Comparison of ENCODE assay signal across 28 mouse cellular contexts in genomic region chr6:136996336-136996735, GRCm38 (mm10). TPM values are rescaled to one million over a fixed set of nuclear protein-coding genes. Genes with fewer than 3 reads are reported as not detected.
DNase-seq lines count a peak whose midpoint lies in the region; ATAC-seq and TF ChIP-seq lines count a peak whose summit lies in the region.
"Had no signal": no experiment of that assay in that cellular context is flagged by ENCODE, and none has a peak within 500 bp of the region (broad histone marks: within the 10 kb centered on the region; RNA-seq: fewer than 3 reads in every experiment).

No protein-coding gene starts in this region.

- H3K27ac ChIP-seq in forebrain, embryonic 14.5 days (ENCODE audit: low read depth, low read length), result 0 out of 2 replicates have a peak overlapping the region, but pooled peaks have one; percentile 27
- H3K27ac ChIP-seq in forebrain, embryonic 16.5 days (ENCODE audit: low read length), result no peak overlapping the region
- no peak overlapping the region; the same call in 1 of the 2 replicates for H3K27ac ChIP-seq in kidney, postnatal 0 days
- H3K27ac ChIP-seq in layer of hippocampus, adult 2 months, result 0 out of 2 replicates have a peak overlapping the region, but pooled peaks have one; percentile 6
- peak overlapping the region; percentile 76 for H3K27ac ChIP-seq in olfactory bulb, adult 2 months (ENCODE audit: insufficient read depth, low read depth, low read length)
- H3K27ac ChIP-seq in midbrain, embryonic 14.5 days (replicated peaks; ENCODE audit: low read depth, low read length), result no peak overlapping the region
- H3K27ac ChIP-seq: embryonic facial prominence, embryonic 10.5 days; embryonic facial prominence, embryonic 13.5 days; forebrain, embryonic 12.5 days; gastrocnemius, adult 2 months; hindbrain, embryonic 10.5 days; hindbrain, embryonic 13.5 days had no signal

- WGBS in forebrain, embryonic 14.5 days, result 28% methylated on average over 5 of the region's 5 CpGs
- 18% methylated on average over 5 of the region's 5 CpGs for WGBS in forebrain, embryonic 16.5 days
- 46% methylated on average over 5 of the region's 5 CpGs for WGBS in kidney, postnatal 0 days
- 31% methylated on average over 5 of the region's 5 CpGs for WGBS in olfactory bulb, adult 2 months
- WGBS in midbrain, embryonic 14.5 days, result 72% methylated on average over 5 of the region's 5 CpGs

- DNase-seq in forebrain, embryonic 14.5 days (ENCODE audit: low spot score), result no peak
- DNase-seq in kidney, postnatal 0 days (ENCODE audit: low spot score), result peak; percentile 84
- no peak for DNase-seq in kidney, adult 8-10 months
- peak in 1 of 2 experiments; percentile 5 for DNase-seq in layer of hippocampus, adult 2 months (ENCODE audit: low spot score in 2 of 2)
- DNase-seq in layer of hippocampus, adult 9-10 months (ENCODE audit: low spot score), result no peak
- no peak for DNase-seq in midbrain, embryonic 14.5 days
- DNase-seq: adrenal gland, adult 8-10 months; adrenal gland, postnatal 25 days; cerebellum, adult 11-12 months; cerebellum, adult 8-10 months; cerebellum, postnatal 10 days; cerebellum, postnatal 36 days; embryo, embryonic 11 days; forebrain, postnatal 0 days; gastrocnemius, adult 2 months; gastrocnemius, postnatal 14 days; heart, adult 11 months; heart, postnatal 36 days had no signal

- TF ChIP-seq POLR2A in olfactory bulb, adult 2 months (IDR thresholded peaks at IDR 0.05; ENCODE audit: insufficient read depth, low read depth, low read length), result no peak

- H3K36me3 ChIP-seq in forebrain, embryonic 14.5 days (ENCODE audit: control insufficient read depth, insufficient read depth, low read length), result no peaks in the 10 kb centered on the region
- H3K36me3 ChIP-seq in forebrain, embryonic 16.5 days (ENCODE audit: control insufficient read depth, insufficient read depth), result no peaks in the 10 kb centered on the region
- H3K36me3 ChIP-seq in kidney, postnatal 0 days (ENCODE audit: insufficient read depth, low read length), result no peaks in the 10 kb centered on the region
- no peaks in the 10 kb centered on the region for H3K36me3 ChIP-seq in midbrain, embryonic 14.5 days (ENCODE audit: control insufficient read depth, insufficient read depth, low read length)
- H3K36me3 ChIP-seq: embryonic facial prominence, embryonic 10.5 days; embryonic facial prominence, embryonic 13.5 days; forebrain, embryonic 12.5 days; hindbrain, embryonic 10.5 days; hindbrain, embryonic 13.5 days had no signal

- H3K27me3 ChIP-seq in forebrain, embryonic 14.5 days (replicated peaks; ENCODE audit: control insufficient read depth, insufficient read depth, low read length), result no peaks in the 10 kb centered on the region
- no peaks in the 10 kb centered on the region for H3K27me3 ChIP-seq in forebrain, embryonic 16.5 days (replicated peaks; ENCODE audit: control insufficient read depth, insufficient read depth, low read length)
- H3K27me3 ChIP-seq in kidney, postnatal 0 days (ENCODE audit: insufficient read depth, low read length), result no peaks in the 10 kb centered on the region
- no peaks in the 10 kb centered on the region for H3K27me3 ChIP-seq in midbrain, embryonic 14.5 days (ENCODE audit: control insufficient read depth, insufficient read depth, low read length)
- H3K27me3 ChIP-seq: embryonic facial prominence, embryonic 13.5 days; forebrain, embryonic 12.5 days; hindbrain, embryonic 13.5 days had no signal

- H3K4me1 ChIP-seq in forebrain, embryonic 14.5 days (ENCODE audit: control insufficient read depth, insufficient read depth, low read length), result no peaks in the 10 kb centered on the region
- H3K4me1 ChIP-seq in forebrain, embryonic 16.5 days (replicated peaks; ENCODE audit: control insufficient read depth, insufficient read depth, low read length), result 0 out of 2 replicates have a peak, but pooled peaks cover 4% of the 10 kb centered on the region
- peaks cover 3% of the 10 kb centered on the region; the same call in 1 of the 2 replicates for H3K4me1 ChIP-seq in kidney, postnatal 0 days (replicated peaks; ENCODE audit: insufficient read depth, low read length)
- peaks cover 29% of the 10 kb centered on the region for H3K4me1 ChIP-seq in olfactory bulb, adult 2 months (ENCODE audit: control insufficient read depth, insufficient read depth, low read length)
- no peaks in the 10 kb centered on the region for H3K4me1 ChIP-seq in midbrain, embryonic 14.5 days (ENCODE audit: control insufficient read depth, insufficient read depth, low read length)
- H3K4me1 ChIP-seq: embryonic facial prominence, embryonic 10.5 days; forebrain, embryonic 12.5 days; hindbrain, embryonic 10.5 days; hindbrain, embryonic 13.5 days had no signal

- no peaks in the 10 kb centered on the region for H3K9me3 ChIP-seq in forebrain, embryonic 14.5 days (replicated peaks; ENCODE audit: control insufficient read depth, low read length)
- H3K9me3 ChIP-seq in forebrain, embryonic 16.5 days (ENCODE audit: control insufficient read depth, low read length), result no peaks in the 10 kb centered on the region
- H3K9me3 ChIP-seq in kidney, postnatal 0 days (replicated peaks; ENCODE audit: low read length), result no peaks in the 10 kb centered on the region
- H3K9me3 ChIP-seq in midbrain, embryonic 14.5 days (ENCODE audit: control insufficient read depth, low read length), result no peaks in the 10 kb centered on the region
- H3K9me3 ChIP-seq: embryonic facial prominence, embryonic 10.5 days; embryonic facial prominence, embryonic 13.5 days; forebrain, embryonic 12.5 days; hindbrain, embryonic 10.5 days; hindbrain, embryonic 13.5 days had no signal

- no peak overlapping the region for H3K4me2 ChIP-seq in forebrain, embryonic 14.5 days (ENCODE audit: low read length)
- no peak overlapping the region for H3K4me2 ChIP-seq in forebrain, embryonic 16.5 days (ENCODE audit: low read length)
- no peak overlapping the region for H3K4me2 ChIP-seq in kidney, postnatal 0 days (ENCODE audit: low read length)
- H3K4me2 ChIP-seq in midbrain, embryonic 14.5 days (ENCODE audit: low read length), result no peak overlapping the region
- H3K4me2 ChIP-seq: embryonic facial prominence, embryonic 13.5 days; forebrain, embryonic 12.5 days; heart, embryonic 11.5 days; hindbrain, embryonic 13.5 days had no signal

- no peak overlapping the region for H3K9ac ChIP-seq in forebrain, embryonic 14.5 days (ENCODE audit: low read length)
- no peak overlapping the region for H3K9ac ChIP-seq in forebrain, embryonic 16.5 days (replicated peaks; ENCODE audit: low read depth, low read length)
- no peak overlapping the region for H3K9ac ChIP-seq in kidney, postnatal 0 days (ENCODE audit: low read depth, low read length)
- H3K9ac ChIP-seq in midbrain, embryonic 14.5 days (replicated peaks; ENCODE audit: low read length), result no peak overlapping the region
- H3K9ac ChIP-seq: embryonic facial prominence, embryonic 13.5 days; forebrain, embryonic 12.5 days; forebrain, postnatal 0 days; hindbrain, embryonic 13.5 days had no signal

- H3K4me3 ChIP-seq in forebrain, embryonic 14.5 days (ENCODE audit: low read depth, low read length), result no peak overlapping the region
- no peak overlapping the region for H3K4me3 ChIP-seq in forebrain, embryonic 16.5 days (replicated peaks; ENCODE audit: low read length)
- H3K4me3 ChIP-seq in kidney, postnatal 0 days (replicated peaks; ENCODE audit: low read depth, low read length), result no peak overlapping the region
- H3K4me3 ChIP-seq in layer of hippocampus, adult 2 months, result no peak overlapping the region
- no peak overlapping the region for H3K4me3 ChIP-seq in olfactory bulb, adult 2 months (ENCODE audit: insufficient read depth, low read depth, low read length)
- no peak overlapping the region for H3K4me3 ChIP-seq in midbrain, embryonic 14.5 days (replicated peaks; ENCODE audit: low read depth, low read length)
- H3K4me3 ChIP-seq: embryonic facial prominence, embryonic 10.5 days; embryonic facial prominence, embryonic 13.5 days; erythroblast, embryonic 14.5 days; forebrain, embryonic 12.5 days; gastrocnemius, adult 2 months; hindbrain, embryonic 10.5 days; hindbrain, embryonic 13.5 days had no signal

- no peak for TF ChIP-seq CTCF in kidney, postnatal 0 days (IDR thresholded peaks at IDR 0.05; ENCODE audit: low read depth)
- TF ChIP-seq CTCF in layer of hippocampus, adult 2 months (conservative IDR thresholded peaks at IDR 0.05), result no peak
- no peak for TF ChIP-seq CTCF in olfactory bulb, adult 2 months (IDR thresholded peaks at IDR 0.05; ENCODE audit: insufficient read depth, low read depth, low read length)

- ATAC-seq in forebrain, embryonic 14.5 days, result no peak
- no peak for ATAC-seq in forebrain, embryonic 16.5 days
- no peak for ATAC-seq in kidney, postnatal 0 days (replicated peaks; ENCODE audit: low FRiP score, low read depth)
- ATAC-seq in midbrain, embryonic 14.5 days (ENCODE audit: low FRiP score, low TSS enrichment), result no peak
- ATAC-seq: activated CD4-positive, CD25-positive, alpha-beta regulatory T cell, adult 4 months; forebrain, postnatal 0 days had no signal

RNA-seq across cellular contexts. Expression of gene Arhgdib, which starts 54.6 kb away (rescaled TPM):
- polyA plus RNA-seq in forebrain, embryonic 14.5 days (2014; fragmentation: Nextera tagmentation; extraction: Ambion mirVana), result 17.9 and 18.8 TPM in 2 replicates
- polyA plus RNA-seq in forebrain, embryonic 16.5 days (2015; fragmentation: Nextera tagmentation; extraction: Ambion mirVana), result 18.5 and 20.6 TPM in 2 replicates
- polyA plus RNA-seq in kidney, postnatal 0 days (2015; fragmentation: Nextera tagmentation; extraction: Ambion mirVana), result 105 and 106 TPM in 2 replicates
- total RNA-seq in layer of hippocampus, adult 2 months (2021), result 1 to 10 TPM; 8.5 to 9.4 TPM
- 393 TPM in 1 of 2 replicates, not detected in the other for polyA plus RNA-seq in olfactory bulb, adult 2 months (2012; ENCODE audit: insufficient read depth, insufficient read length, low replicate concordance, missing spikeins)
- polyA plus RNA-seq in midbrain, embryonic 14.5 days (2014; fragmentation: Nextera tagmentation; extraction: Ambion mirVana), result 7.0 and 16.6 TPM in 2 replicates

Comparison
In these comparisons a context has a peak if more than half of its experiments do, and no peak if none do; other contexts are left out.
1. H3K27ac ChIP-seq: peak in forebrain, embryonic 14.5 days (single experiment), layer of hippocampus, adult 2 months (single experiment) and olfactory bulb, adult 2 months (single experiment); none in forebrain, embryonic 16.5 days (single experiment), kidney, postnatal 0 days (single experiment) and midbrain, embryonic 14.5 days (single experiment).